Mouse (Mus musculus): ENCODE results near the gene Vipas39.
"Not testable (repeated sequence)": the region's sequence is repeated elsewhere in the genome, so short reads cannot be mapped to it uniquely, and the experiment has no call there.

The Vipas39 gene

DNA sequence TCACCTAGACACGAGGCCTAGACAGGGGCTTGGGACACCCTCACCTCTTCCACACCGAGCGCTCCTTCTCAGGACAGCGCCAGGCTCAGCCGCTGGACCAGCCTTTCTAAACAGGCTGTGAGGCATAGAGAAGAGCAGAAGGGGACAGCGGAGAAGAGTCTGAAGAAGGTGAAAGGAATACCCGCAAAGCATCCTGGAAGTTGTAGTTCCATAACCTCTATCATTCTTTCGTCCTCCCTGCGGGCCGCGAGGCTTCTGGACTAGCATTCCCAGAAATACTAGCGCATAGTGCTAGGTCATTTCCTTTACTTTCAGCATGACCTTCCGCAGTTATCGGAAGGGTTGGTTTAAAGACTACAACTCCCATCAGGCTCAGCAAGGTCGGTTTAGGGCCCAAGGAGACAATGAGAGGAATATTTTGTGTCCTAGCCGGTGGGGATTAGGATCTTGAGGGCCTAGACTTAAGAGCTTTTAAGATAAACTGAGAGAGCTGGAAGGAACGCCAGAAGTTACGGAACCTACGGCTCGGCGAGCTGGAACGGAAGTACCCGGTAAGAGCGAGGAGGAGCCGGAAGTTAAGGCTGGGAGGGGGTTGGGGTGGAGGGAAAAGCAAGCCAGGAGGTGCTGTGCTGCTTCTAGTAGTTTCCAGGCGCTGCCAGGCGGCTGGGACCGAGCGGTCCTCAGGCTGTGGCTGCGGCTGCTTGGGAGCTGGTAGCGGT is at the start of gene Vipas39, which contains the start of gene Ahsa1:
TSS of gene Vipas39 (minus strand) at position 149 of the 719 bp plus-strand sequence.
TSS of gene Ahsa1 (plus strand) at position 372 of the 719 bp plus-strand sequence.
- peak; percentile 95 for DNase-seq (ENCODE audit: low read depth, low spot score)

DNA sequence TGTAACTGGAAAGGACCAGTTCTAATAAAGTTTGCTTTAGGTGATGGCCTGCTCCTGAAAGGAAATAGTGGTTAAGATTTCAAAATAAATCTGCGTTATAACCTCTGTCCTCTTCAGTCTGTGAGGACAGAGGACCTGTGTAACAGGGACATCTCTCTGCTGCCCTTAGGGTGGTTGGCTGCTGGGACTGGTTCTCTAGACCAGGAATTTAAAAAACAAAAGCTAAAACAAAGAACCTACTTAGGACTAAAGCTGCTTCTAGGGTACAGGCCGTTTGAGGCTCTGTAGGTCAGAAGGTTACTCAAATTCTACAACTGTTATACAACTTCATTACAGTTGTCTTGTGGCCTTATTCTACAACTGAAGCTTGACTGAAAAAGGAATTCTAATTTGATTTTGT is 47.0 kb upstream of the Vipas39 start:
- DNase-seq (ENCODE audit: low read depth, low spot score) = no peak

DNA sequence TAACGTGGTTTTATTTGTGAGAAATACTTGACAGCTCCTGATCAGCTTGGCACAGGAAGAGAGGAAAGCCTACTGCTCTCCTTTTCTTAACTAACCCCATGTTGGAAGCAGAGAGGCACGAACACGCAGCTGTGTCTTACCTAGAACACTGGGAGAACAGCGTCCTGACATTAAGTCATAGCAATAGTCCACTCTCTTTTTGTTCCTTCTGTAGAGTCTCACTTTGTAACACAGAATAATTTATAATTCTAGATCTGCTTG is 40.5 kb upstream of the Vipas39 start:
- DNase-seq (ENCODE audit: low read depth, low spot score) = not testable (repeated sequence)

DNA sequence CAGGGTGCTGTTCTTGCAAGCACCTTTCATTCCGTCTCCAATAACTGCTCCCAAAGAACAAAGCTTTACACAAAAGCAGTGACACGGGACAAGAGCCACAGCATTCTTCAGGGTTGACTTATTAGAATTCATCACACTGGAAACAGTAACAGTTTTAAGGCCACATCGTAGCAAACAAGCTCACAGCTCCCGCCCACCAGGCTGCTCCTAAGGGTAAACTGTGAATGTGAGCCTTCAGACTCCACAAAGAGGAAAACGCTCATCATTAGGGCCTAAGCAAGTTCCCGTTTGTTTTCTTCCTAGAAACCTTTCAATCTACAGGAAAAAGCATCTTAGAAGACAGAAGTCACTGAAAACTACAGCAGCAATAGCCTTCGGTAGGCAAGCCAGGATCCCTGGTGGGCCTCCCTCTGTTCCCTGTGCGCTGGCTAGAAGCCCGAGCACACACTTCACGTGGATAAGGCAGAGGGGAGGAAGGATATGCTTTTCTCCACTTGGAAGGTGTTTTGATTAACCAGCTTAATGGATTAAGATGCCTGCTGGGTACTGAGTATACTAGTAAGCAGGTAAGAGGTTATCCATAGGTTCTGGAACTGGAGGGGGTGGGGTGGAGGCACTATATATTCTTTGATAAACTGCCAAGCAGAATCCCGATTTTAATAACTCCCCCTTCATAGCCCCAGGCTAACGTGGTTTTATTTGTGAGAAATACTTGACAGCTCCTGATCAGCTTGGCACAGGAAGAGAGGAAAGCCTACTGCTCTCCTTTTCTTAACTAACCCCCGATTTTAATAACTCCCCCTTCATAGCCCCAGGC is 39.9 kb upstream of the Vipas39 start:
- no peak for DNase-seq (ENCODE audit: low read depth, low spot score)

DNA sequence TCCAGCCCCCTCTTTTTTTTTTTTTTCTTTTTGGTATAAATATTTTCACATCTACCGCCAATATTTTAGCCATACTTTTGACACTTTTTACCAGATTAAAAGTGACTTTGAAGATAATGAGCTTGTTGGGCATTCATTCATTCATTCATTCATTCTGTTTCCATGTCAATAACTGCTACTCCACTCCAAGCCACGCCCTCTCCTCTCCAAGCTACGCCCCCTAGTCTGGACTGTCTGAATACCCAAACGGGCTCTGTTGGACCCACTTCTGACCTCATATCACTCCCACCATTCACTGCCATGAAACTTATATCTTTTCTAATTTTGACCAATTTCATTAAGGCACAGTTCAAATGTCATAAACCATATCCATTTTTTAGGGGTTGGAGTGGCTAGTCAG is 35.1 kb upstream of the Vipas39 start:
- DNase-seq (ENCODE audit: low read depth, low spot score) = no peak

DNA sequence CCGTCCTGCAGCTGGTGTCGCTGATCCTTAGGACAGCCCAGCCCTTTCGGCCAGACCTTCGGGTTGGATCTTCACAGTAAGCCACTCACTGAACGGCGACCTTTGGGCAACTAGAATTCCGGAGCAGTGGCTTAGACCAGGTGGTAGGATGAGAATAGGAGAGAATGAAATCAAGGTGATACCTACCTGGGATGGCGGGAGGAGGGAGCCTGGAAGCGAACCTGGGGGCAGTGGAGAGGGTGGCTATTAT is 34.3 kb upstream of the Vipas39 start:
- no peak for DNase-seq (ENCODE audit: low read depth, low spot score)

DNA sequence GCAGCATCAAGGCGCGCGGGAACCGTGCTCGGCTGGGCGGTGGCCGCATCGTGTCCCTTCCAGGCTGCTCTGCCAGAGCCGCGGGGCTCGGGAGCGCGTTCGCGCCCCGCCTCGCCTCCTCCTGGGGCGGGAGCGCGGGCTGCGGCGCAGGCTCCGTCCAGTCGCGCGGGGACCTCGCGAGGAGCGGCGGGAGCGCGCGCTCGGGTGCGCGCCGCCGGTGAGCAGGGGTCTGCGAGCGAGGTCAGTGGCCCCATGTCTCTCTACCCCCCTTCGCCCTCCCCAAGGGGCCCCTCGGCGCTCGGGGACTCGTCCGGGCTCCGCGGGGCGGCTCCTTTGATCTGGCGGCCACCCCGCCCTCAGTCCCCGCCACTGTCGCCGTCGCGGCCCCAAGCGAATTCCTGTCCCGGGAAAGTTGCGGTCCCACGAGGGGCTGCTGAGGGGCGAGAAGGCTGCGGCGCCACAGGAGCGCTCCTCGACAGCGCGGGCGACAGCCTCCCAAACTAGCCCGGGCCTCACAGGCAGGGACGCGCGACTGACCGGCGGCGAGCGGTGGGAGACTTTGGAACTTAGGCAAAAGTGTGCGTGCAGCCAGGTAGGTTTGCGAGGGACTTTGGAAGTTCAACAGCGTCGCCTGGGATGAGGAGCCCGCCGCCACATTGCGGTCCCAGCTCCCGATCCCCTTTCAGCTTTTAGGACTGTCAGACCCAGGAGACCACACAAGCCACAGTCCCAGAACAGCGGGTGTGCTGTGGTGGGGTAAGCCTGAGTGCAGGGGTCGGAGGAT is 33.8 kb upstream of the Vipas39 start, which contains the start of gene Ism2:
TSS of gene Ism2 (minus strand) at position 49 of the 784 bp plus-strand sequence.
- DNase-seq (ENCODE audit: low read depth, low spot score) = peak; percentile 13

DNA sequence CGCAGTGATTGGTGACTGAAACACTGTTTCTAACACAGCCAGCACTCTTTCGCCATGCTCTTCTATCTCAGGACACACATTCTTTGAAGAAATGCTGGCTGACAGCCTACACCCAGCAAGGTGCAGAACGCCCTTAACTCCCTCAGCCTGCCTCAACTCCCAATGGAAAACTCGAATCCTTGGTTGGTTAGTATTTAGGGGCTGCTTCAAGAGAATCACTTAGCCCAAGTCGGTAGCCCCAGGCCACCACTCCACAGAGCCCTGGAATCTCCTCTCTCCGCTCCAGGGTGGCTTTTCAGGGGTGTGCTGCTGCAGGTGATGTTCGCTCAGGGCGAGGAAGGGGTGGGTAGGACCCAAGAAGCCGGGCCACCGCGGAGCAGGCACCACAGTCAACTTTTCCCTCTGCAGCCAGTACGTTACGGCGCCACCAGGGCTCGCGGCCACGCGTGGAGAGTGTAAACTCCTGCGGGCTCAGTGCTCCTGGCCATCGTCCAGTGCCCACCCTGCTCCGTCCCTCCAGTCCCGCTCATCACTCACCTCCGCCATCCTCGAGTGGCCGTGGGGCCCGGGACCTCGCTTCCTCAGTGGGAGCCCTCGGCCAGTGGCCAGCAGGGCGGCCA is 33.1 kb upstream of the Vipas39 start:
- peak; percentile 16 for DNase-seq (ENCODE audit: low read depth, low spot score)

DNA sequence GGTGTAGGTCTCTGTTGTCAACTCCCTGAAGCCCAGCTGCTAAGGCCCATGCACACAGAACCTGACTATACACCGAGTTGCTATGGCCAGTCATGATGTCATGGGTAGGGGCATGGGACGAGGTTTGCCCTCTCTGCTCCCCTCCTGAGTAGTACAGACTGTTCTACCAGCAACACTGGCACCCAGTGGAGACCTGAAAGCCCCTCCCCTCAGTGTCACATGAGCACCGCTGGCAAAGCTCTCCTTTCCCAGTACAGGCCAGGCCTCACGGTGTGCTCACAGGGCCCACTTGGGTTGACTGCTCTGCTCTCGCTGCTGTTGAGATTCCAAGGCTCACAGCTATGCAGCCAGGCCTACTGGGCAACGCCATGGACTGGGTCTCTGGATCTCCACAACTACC is 27.9 kb upstream of the Vipas39 start:
- no peak for DNase-seq (ENCODE audit: low read depth, low spot score)

DNA sequence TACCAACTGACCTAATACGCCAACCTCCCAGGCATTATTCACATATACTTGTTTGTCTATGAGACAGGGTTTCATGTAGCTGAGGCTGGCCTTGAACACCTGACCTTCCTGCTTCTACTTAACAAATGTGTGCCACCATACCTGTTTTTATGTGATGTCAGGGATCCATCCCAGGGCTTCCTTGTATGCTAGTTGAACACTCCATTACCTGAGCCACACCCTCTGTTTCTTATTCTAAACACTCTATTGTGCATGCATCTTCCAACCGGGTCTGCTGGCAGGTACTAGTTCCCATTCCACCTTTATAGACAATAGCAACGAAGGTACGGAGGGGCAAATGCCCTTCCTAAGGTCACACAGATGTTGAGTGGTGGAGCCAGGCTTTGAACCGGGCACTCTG is 23.0 kb upstream of the Vipas39 start:
- no peak for DNase-seq (ENCODE audit: low read depth, low spot score)

DNA sequence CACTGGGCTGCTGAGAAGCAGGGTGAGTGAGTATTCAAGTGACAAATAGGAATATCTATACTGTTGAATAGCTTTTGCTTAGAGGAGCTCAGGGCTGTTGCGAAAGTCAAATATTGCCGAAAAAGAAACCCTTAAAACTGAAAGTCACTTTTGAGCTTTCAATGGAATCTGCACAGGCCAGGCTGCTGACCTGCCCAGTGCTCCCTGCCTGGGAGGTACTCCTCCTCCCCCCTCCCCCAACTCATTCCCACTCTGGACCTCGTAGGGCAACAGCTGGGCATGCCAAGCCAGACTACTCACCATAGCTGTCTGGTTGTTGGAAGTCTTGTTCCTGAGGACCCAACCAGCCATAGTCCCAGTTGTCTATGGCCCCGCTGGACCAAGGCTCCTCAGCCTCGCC is 18.7 kb upstream of the Vipas39 start:
- DNase-seq (ENCODE audit: low read depth, low spot score) = no peak

DNA sequence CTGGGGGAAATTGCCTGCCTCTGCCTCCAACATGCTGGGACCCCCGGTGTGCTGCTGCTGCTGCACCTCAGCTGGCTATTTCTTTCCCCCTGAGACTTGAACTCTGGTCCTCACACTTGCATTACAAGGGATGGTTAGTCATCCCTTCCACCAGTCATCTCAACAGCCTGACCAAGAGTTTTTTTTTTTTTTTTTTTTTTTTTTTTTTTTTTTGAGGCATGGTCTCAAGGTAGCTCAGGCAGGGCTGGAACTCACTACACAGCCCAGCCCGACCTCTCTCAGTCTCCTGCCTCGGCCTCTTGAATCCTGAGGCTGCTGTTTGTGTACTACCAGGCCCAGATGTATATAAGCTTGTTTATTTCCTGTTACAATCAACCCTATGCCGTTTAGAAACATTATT is 18.2 kb upstream of the Vipas39 start:
- DNase-seq (ENCODE audit: low read depth, low spot score) = no peak

DNA sequence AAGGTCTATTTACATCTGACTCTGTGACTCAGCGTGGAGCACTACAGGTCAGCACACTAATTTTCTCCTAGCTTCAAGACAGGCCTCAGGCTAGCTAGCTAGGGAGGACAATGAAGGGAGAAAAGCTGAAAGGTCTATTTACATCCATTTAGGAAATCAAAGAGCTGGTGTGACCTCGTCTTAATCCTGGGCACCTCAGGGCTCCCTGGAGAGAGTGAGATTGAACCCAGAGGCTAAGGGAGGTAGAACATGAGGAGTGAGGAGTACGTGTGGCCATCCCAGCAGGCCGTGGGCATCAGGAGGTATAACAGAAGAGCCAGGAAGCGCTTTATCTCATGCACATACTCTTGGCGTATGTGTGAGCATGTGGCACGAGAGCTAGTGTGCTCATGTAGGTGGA is 17.6 kb upstream of the Vipas39 start:
- no peak for DNase-seq (ENCODE audit: low read depth, low spot score)

DNA sequence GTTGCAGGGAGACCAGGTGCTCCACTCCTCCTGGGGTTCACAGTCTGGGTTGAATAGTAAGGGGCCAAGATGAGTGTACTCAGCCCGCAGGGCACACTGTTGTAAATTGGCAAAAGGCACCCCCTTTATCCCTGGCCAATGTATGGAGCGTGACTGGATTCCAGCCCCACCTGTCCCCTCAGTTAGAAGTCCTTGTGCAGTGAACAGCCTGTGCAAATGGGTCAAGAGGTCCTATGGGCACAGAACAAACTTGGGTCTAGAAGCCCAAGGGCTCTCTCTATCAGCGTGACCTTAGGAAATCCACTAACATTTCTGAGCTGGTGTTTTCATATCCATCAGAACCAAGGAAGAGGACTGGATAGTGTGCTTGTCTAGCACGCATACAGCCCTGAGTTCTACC is 16.7 kb upstream of the Vipas39 start:
- no peak for DNase-seq (ENCODE audit: low read depth, low spot score)

DNA sequence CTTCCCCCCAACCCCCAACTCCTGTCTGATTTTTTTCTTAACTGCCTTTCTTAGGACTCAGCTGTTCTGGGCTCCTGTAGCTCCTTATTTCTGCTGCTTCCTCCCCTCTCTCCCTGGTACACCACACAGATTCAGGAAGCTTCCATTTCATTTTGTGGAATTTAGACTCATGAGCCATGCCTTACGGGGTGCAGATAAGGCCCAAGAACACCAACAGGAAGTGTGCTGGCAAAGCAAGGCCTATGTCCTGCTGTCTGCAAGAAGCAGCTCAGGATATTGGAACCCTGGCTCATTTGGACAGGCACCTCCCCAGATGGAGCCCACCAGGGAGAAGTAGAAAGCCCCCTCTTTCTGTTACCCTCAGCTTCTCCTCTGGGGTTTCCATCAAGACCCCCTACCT is 15.7 kb upstream of the Vipas39 start:
- DNase-seq (ENCODE audit: low read depth, low spot score) = no peak

DNA sequence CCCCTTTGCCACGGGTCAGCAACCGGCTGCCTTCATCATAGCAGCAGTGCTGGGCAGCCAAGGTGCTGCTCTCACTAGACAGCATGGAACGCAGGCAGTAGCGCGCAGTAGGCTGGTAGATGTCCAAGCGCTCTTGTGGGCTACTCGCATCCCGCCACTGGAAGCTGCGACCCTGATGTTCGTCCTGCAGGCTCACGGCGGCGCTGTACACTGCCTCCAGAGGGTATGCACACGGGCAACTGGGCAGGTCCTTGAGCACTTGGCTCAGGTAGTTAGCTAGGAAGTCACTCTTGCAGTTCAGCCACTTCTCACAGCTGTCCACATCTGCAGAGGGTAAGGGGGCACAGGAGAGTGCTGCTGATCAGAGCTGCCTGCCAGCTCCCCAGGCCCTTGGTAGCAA is 13.8 kb upstream of the Vipas39 start:
- no peak for DNase-seq (ENCODE audit: low read depth, low spot score)

DNA sequence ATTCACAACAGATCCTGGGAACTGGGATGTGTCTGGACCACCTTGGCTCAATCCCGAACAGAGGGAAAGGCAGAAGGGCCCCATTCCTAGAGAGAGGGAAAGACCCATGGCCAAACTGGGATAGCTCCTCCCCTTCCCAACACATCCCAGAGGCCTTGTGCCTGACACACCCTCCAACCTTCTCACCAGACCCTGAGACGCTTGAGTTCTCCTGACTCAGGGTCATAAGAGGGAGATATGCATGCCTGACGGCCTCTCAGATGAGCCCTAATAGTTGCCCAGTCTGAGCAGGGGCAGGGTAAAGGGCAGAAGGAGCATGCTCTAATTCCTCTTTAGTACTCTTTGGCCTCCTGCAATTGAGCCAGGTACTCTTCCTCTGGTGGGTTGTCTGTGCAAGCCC is 13.3 kb upstream of the Vipas39 start:
- DNase-seq (ENCODE audit: low read depth, low spot score) = no peak

DNA sequence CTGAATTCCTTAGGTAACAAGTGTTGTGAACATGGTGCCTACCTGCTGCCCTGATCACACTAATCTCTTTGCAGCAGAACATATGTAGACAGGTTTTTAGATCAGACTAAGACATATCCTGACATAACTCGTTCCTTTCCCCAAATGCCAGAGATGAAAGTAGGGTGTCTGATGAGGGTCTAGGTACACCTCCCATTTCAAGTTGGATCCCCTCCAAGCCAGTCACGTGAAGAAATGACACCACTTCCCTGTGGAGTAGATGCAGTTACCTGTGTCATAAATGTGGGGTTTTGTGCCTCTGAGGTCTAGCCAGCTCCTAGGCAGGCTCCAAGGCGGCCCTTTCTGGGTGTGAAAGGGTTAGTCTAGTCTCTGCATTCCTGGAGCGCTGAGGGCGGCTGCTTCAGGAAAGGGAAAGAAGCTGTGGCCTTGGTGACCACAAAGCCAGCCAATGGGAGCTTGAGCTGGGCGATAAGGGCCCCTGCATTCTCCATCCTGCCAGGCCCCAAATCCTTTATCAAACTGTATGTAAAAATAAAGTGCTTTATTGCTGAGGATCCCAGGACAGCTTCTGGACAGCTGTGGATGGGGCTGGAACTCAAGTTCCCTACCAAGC is 12.2 kb upstream of the Vipas39 start:
- no peak for DNase-seq (ENCODE audit: low read depth, low spot score)

DNA sequence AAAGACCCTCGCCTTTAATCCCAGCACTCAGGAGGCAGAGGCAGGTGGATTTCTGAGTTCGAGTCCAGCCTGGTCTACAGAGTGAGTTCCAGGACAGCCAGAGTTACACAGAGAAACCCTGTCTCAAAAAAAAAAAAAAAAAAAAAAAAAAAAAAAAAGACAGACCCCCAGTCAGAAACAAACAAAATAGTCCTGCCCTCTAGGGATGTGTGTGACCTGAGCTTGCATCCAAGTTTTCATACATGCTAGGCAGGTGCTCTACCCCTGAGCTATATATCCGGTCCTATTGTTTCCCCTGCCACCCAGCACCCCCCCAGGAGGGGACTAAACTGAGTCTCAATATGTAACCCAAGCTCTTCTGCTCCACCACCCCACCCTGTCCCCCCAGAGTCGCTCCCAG is 11.2 kb upstream of the Vipas39 start:
- not testable (repeated sequence) for DNase-seq (ENCODE audit: low read depth, low spot score)

DNA sequence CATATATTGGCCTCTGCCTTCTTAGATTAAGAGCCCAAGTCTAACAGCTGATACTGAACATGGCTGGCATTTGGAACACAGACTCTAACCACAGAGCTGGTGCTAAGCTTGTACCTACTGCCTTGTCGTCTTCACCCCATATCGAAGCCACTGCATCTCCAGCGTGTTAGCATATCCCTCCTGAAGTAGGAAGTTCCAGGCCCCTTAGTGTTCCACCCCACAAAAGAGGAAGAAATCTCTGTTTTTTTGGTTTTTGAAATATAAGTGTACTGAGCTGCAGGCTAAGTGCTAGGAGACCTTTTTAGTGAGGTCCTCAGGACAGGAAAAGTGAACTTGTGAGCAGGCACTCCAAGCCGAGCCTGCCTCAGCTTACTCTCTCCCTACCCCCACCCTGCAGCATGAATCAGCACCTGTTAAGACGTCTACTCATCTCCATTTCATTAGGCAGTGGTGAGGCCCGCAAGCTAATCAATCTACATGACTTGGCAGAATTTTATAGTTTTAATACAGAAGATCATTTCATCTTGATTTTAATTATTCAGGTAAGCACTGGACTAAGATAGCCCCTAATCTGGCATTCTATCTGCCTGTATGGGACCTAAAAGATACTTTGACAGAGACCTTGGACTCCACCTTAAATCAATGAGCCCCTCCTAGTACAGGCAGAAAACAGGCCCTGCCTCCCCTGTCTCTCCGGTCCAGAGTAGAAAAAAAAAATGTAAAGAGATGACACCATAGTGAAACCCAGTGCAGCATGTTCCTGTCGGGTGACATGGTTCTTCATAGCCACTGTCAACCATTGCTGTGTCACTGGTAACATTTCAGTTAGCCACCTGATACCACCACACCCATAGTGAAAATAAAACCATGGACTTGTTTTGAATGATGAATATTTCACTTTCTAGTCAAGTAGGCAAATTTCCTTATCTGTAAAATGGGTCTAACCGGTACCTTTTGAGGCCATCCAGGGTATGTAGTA is 9.1 kb upstream of the Vipas39 start:
- DNase-seq (ENCODE audit: low read depth, low spot score) = no peak

DNA sequence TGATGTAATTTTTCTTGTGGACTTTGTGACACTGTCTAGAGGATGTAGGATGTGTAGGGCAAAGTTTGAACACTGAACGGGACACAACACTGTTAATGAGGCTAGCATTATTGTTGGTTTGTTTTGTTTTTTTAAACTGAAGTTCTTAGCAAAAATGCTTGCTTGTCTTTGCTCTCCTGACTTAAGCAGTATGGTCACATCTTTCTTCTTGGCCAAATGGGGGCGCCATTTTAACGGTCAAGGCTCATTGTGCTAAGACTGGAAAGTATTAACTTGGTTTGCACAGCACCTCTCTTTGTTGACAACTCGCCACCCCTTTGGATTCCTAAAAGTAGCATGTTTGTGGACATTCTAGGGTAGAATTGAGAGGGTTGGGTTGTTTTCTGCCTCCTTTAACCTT is 1.6 kb upstream of the Vipas39 start:
- peak; percentile 52 for DNase-seq (ENCODE audit: low read depth, low spot score)

Data from CD4-positive, CD25-positive, alpha-beta regulatory T cell, adult 2 months (primary cell).